Mouse (Mus musculus): ENCODE measurements around the gene Abcf1.

GRCm38 (mm10) chr17:35917463-35918251 lies 51.9 kb downstream of the Abcf1 start:
- TF ChIP-seq EP300 (optimal IDR thresholded peaks at IDR 0.05) (no peak), CTCF (IDR thresholded peaks at IDR 0.05; ENCODE audit: low read depth) (no peak)
